Mouse (Mus musculus) CH12.LX (cell line): ENCODE results near the gene Astl. TPM values are rescaled to one million over a fixed set of nuclear protein-coding genes. Genes with fewer than 3 reads are reported as not detected.

Experiments
- DNase-seq: peaks from one replicate; pipeline ENCODE4 v3.0.0-alpha.2; 2013; ENCODE audit errors: extremely low read depth
- H3K27ac ChIP-seq: 2 replicates; pipeline ENCODE4 v1.5.1; 2012; ENCODE audit warnings: low read depth, mild to moderate bottlenecking, control low read depth, moderate library complexity; ENCODE audit not compliant: insufficient read depth
- H3K27me3 ChIP-seq: replicated peaks from 2 replicates; pipeline ENCODE3; 2012; ENCODE audit warnings: inconsistent platforms
- H3K36me3 ChIP-seq, 2 experiments: replicated peaks in 1 of 2; 2 replicates each; pipeline versions ENCODE3 to v1.6.1; 2012; ENCODE audit warnings: inconsistent platforms in 1 of 2, low read length in 1 of 2, mild to moderate bottlenecking in 1 of 2, mixed read lengths in 1 of 2, moderate library complexity in 1 of 2; ENCODE audit not compliant: control insufficient read depth in 1 of 2, insufficient read depth in 1 of 2
- H3K4me1 ChIP-seq, 2 experiments: 2 replicates each; pipeline ENCODE4 v1.6.1; 2012; ENCODE audit warnings: inconsistent platforms in 1 of 2, moderate library complexity in 1 of 2; ENCODE audit not compliant: insufficient read depth in 2 of 2, control insufficient read depth in 1 of 2
- H3K4me2 ChIP-seq: 2 replicates; pipeline ENCODE4 v1.6.1; 2012; ENCODE audit warnings: low read depth, mild to moderate bottlenecking, control low read depth; ENCODE audit not compliant: poor library complexity, insufficient read depth, severe bottlenecking
- H3K4me3 ChIP-seq, 3 experiments: fragments of 150-350 bp in 1 of 3; sonication (generic) in 1 of 3; replicated peaks in 1 of 3; 2 replicates each; pipeline versions ENCODE3 to v1.5.1; 2011 to 2012; ENCODE audit warnings: low read depth in 2 of 3, low read length in 2 of 3, mild to moderate bottlenecking in 2 of 3, moderate library complexity in 2 of 3, control low read depth in 1 of 3, improper control_type of control experiment in 1 of 3, inconsistent platforms in 1 of 3, mixed read lengths in 1 of 3; ENCODE audit not compliant: poor library complexity in 1 of 3
- H3K79me2 ChIP-seq: replicated peaks from 2 replicates; pipeline ENCODE4 v1.6.1; 2012; ENCODE audit warnings: mild to moderate bottlenecking, moderate library complexity; ENCODE audit not compliant: control insufficient read depth, poor library complexity, insufficient read depth, severe bottlenecking; ENCODE audit errors: extremely low read depth
- H3K9ac ChIP-seq: 2 replicates; pipeline ENCODE4 v1.6.1; 2012; ENCODE audit warnings: low read depth, mild to moderate bottlenecking, control low read depth, moderate library complexity; ENCODE audit not compliant: insufficient read depth
- H3K9me3 ChIP-seq: replicated peaks from 2 replicates; pipeline ENCODE3; 2012; ENCODE audit warnings: low read length, inconsistent platforms, mixed read lengths
- BHLHE40 ChIP-seq: IDR thresholded peaks from 2 replicates; pipeline ENCODE4 v1.6.1; 2011; ENCODE audit warnings: mild to moderate bottlenecking, low read depth, low read length, improper control_type of control experiment
- CHD1 ChIP-seq: IDR thresholded peaks from 2 replicates; pipeline ENCODE4 v1.6.1; 2012; ENCODE audit warnings: low read depth, low read length, improper control_type of control experiment, inconsistent platforms
- CHD2 ChIP-seq: IDR thresholded peaks from 2 replicates; pipeline ENCODE4 v1.6.1; 2011; ENCODE audit warnings: low read length, improper control_type of control experiment
- CTCF ChIP-seq, 2 experiments: IDR thresholded peaks in 1 of 2; conservative IDR thresholded peaks in 1 of 2; 2 replicates each; pipeline ENCODE4 v1.5.1; 2011 to 2012; ENCODE audit warnings: low read depth in 2 of 2, low read length in 2 of 2, improper control_type of control experiment in 1 of 2, inconsistent platforms in 1 of 2, mild to moderate bottlenecking in 1 of 2, moderate library complexity in 1 of 2
- E2F4 ChIP-seq: IDR thresholded peaks from 2 replicates; pipeline ENCODE4 v1.6.1; 2011; ENCODE audit warnings: low read depth, low read length, improper control_type of control experiment; ENCODE audit not compliant: insufficient replicate concordance
- ELF1 ChIP-seq: IDR thresholded peaks from 2 replicates; pipeline ENCODE4 v1.6.1; 2014; ENCODE audit warnings: low read depth, mild to moderate bottlenecking, inconsistent platforms, low read length, improper control_type of control experiment
- EP300 ChIP-seq: IDR thresholded peaks from 2 replicates; pipeline ENCODE4 v1.6.1; 2011; ENCODE audit warnings: low read length, improper control_type of control experiment
- ETS1 ChIP-seq: conservative IDR thresholded peaks from 2 replicates; pipeline ENCODE4 v1.6.1; 2012; ENCODE audit warnings: low read depth, mild to moderate bottlenecking, inconsistent platforms, low read length, improper control_type of control experiment, moderate library complexity
- GABPA ChIP-seq: IDR thresholded peaks from 2 replicates; pipeline ENCODE4 v1.6.1; 2012; ENCODE audit warnings: low read depth, low read length, improper control_type of control experiment, inconsistent platforms; ENCODE audit not compliant: insufficient replicate concordance
- HCFC1 ChIP-seq: IDR thresholded peaks from 2 replicates; pipeline ENCODE4 v1.6.1; 2012; ENCODE audit warnings: low read depth, mild to moderate bottlenecking, inconsistent platforms, low read length, improper control_type of control experiment
- IRF4 ChIP-seq: IDR thresholded peaks from 2 replicates; pipeline ENCODE4 v1.6.1; 2014; ENCODE audit warnings: low read depth, mild to moderate bottlenecking, inconsistent platforms, low read length, improper control_type of control experiment
- JUN ChIP-seq: IDR thresholded peaks from 2 replicates; pipeline ENCODE4 v1.6.1; 2011; ENCODE audit warnings: low read depth, mild to moderate bottlenecking, low read length, improper control_type of control experiment, moderate library complexity; ENCODE audit not compliant: insufficient read depth
- JUND ChIP-seq: conservative IDR thresholded peaks from 2 replicates; pipeline ENCODE4 v1.6.1; 2011; ENCODE audit warnings: low read depth, low read length, improper control_type of control experiment
- KAT2A ChIP-seq: IDR thresholded peaks from 2 replicates; pipeline ENCODE4 v1.6.1; 2012; ENCODE audit warnings: low read length, improper control_type of control experiment, inconsistent platforms; ENCODE audit not compliant: insufficient replicate concordance
- MAFK ChIP-seq: IDR thresholded peaks from 2 replicates; pipeline ENCODE4 v1.6.1; 2011; ENCODE audit warnings: low read length, improper control_type of control experiment; ENCODE audit not compliant: insufficient replicate concordance
- MAX ChIP-seq: IDR thresholded peaks from 2 replicates; pipeline ENCODE4 v1.6.1; 2011; ENCODE audit warnings: low read length, improper control_type of control experiment
- MAZ ChIP-seq: IDR thresholded peaks from 2 replicates; pipeline ENCODE4 v1.6.1; 2012; ENCODE audit warnings: low read depth, mild to moderate bottlenecking, inconsistent platforms, low read length, improper control_type of control experiment, moderate library complexity
- MEF2A ChIP-seq: IDR thresholded peaks from 2 replicates; pipeline ENCODE4 v1.6.1; 2014; ENCODE audit warnings: low read depth, mild to moderate bottlenecking, inconsistent platforms, low read length, improper control_type of control experiment, borderline replicate concordance
- MXI1 ChIP-seq: IDR thresholded peaks from 2 replicates; pipeline ENCODE4 v1.6.1; 2011; ENCODE audit warnings: mild to moderate bottlenecking, low read depth, low read length, improper control_type of control experiment
- MYC ChIP-seq: IDR thresholded peaks from 2 replicates; pipeline ENCODE4 v1.6.1; 2011; ENCODE audit warnings: low read depth, mild to moderate bottlenecking, improper control_type of control experiment, low read length
- NELFE ChIP-seq: IDR thresholded peaks from 2 replicates; pipeline ENCODE4 v1.6.1; 2011; ENCODE audit warnings: low read depth, low read length, improper control_type of control experiment
- NRF1 ChIP-seq: IDR thresholded peaks from 2 replicates; pipeline ENCODE4 v1.6.1; 2014; ENCODE audit warnings: low read depth, mild to moderate bottlenecking, inconsistent platforms, low read length, improper control_type of control experiment, moderate library complexity
- PAX5 ChIP-seq: IDR thresholded peaks from 2 replicates; pipeline ENCODE4 v1.6.1; 2012; ENCODE audit warnings: low read length, inconsistent platforms, mixed read lengths
- POLR2A ChIP-seq: IDR thresholded peaks from 2 replicates; pipeline ENCODE4 v1.6.1; 2011; ENCODE audit warnings: low read depth, mild to moderate bottlenecking, improper control_type of control experiment, low read length
- POLR2AphosphoS2 ChIP-seq: IDR thresholded peaks from 2 replicates; pipeline ENCODE4 v1.6.1; 2011; ENCODE audit warnings: low read depth, low read length, improper control_type of control experiment
- RAD21 ChIP-seq: IDR thresholded peaks from 2 replicates; pipeline ENCODE4 v1.6.1; 2011; ENCODE audit warnings: low read depth, mild to moderate bottlenecking, low read length, improper control_type of control experiment, moderate library complexity
- RCOR1 ChIP-seq: conservative IDR thresholded peaks from 2 replicates; pipeline ENCODE4 v1.6.1; 2012; ENCODE audit warnings: low read depth, mild to moderate bottlenecking, inconsistent platforms, low read length, improper control_type of control experiment
- SIN3A ChIP-seq: IDR thresholded peaks from 2 replicates; pipeline ENCODE4 v1.6.1; 2012; ENCODE audit warnings: low read length, improper control_type of control experiment, inconsistent platforms
- SMC3 ChIP-seq: IDR thresholded peaks from 2 replicates; pipeline ENCODE4 v1.6.1; 2011; ENCODE audit warnings: low read depth, low read length, improper control_type of control experiment
- TBP ChIP-seq: conservative IDR thresholded peaks from 2 replicates; pipeline ENCODE4 v1.6.1; 2011; ENCODE audit warnings: low read depth, low read length, improper control_type of control experiment
- TCF12 ChIP-seq: IDR thresholded peaks from 2 replicates; pipeline ENCODE4 v1.6.1; 2014; ENCODE audit warnings: low read depth, mild to moderate bottlenecking, inconsistent platforms, low read length, improper control_type of control experiment
- UBTF ChIP-seq: IDR thresholded peaks from 2 replicates; pipeline ENCODE4 v1.6.1; 2012; ENCODE audit warnings: low read depth, mild to moderate bottlenecking, inconsistent platforms, low read length, improper control_type of control experiment, moderate library complexity
- USF1 ChIP-seq: IDR thresholded peaks from 2 replicates; pipeline ENCODE4 v1.6.1; 2014; ENCODE audit warnings: low read depth, mild to moderate bottlenecking, inconsistent platforms, low read length, improper control_type of control experiment
- USF2 ChIP-seq: conservative IDR thresholded peaks from 2 replicates; pipeline ENCODE4 v1.6.1; 2011; ENCODE audit warnings: low read depth, low read length, improper control_type of control experiment
- ZC3H11A ChIP-seq: IDR thresholded peaks from 2 replicates; pipeline ENCODE4 v1.6.1; 2012; ENCODE audit warnings: low read depth, mild to moderate bottlenecking, inconsistent platforms, low read length, improper control_type of control experiment
- ZKSCAN1 ChIP-seq: IDR thresholded peaks from 2 replicates; pipeline ENCODE4 v1.6.1; 2012; ENCODE audit warnings: low read depth, inconsistent platforms, low read length, improper control_type of control experiment, borderline replicate concordance
- ZMIZ1 ChIP-seq: IDR thresholded peaks from 2 replicates; pipeline ENCODE4 v1.6.1; 2012; ENCODE audit warnings: low read depth, mild to moderate bottlenecking, inconsistent platforms, low read length, improper control_type of control experiment
- ZNF384 ChIP-seq: IDR thresholded peaks from 2 replicates; pipeline ENCODE4 v1.6.1; 2012; ENCODE audit warnings: low read depth, low read length, improper control_type of control experiment, inconsistent platforms
- dilution Hi-C: fragments of 300-500 bp; cut with MboI; formaldehyde crosslinking; loops from 2 replicates; pipeline ENCODE4 v1.14.3; 2020; ENCODE audit warnings: low sequenced_read_pairs; ENCODE audit not compliant: extremely low pct_unique_long_range_greater_than_20kb, extremely low pct_ligation_motif_present
- in situ Hi-C: fragments of 300-500 bp; cut with MboI; formaldehyde crosslinking; loops from 3 replicates; pipeline ENCODE4 v1.14.3; 2019; ENCODE audit warnings: low sequenced_read_pairs, low pct_ligation_motif_present, low pct_unique_long_range_greater_than_20kb, mixed read lengths
- polyA plus RNA-seq: library from polyadenylated mRNA; unstranded; fragments of >175 nt; gene quantifications from 2 replicates; pipeline ENCODE4 v1.2.1, GENCODE M21; 2012; ENCODE audit warnings: low read depth; ENCODE audit not compliant: insufficient read length
- total RNA-seq, 2 experiments: library from RNA; depleted of rRNA; stranded (reverse); fragments of 300-350 nt in 1 of 2; fragments of >200 nt in 1 of 2; gene quantifications; 2 replicates each; pipeline ENCODE4 v1.2.3; 2012 to 2014

The Astl gene
- total and polyA plus RNA-seq, 3 experiments, result 0.08 TPM; not detected in 2

DNA sequence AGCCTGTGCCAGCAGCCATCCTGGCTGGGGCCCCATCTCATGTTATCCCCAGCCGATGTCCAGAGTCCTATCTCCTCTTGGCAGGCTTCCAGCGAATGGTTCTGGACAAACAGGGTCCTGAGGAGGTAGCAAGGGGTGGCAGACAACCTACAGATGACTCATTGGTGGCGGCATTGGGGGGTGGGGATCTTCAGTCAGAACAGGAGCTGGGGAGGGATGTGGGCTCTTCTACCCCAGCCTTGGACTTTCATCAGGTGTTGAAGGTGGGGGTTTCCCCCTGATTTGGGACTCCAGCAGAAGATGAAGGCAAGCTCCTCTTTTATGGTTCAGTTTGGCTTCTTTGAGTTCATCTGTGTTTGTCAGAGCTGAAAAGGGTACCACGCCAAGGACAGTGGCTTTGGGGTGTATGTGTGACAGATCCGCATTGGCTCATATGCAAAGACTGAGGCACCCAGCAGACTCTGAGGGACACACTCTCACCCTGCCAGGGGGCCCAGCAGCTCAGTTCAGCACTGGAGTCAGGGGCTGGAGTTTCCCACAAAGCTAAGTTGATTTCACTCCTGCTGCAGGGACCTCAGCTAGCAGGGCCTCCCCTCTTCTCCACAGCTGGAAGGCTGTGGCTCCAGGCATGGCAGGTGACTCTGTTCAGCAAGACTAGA is 4.4 kb upstream of the Astl start:
- DNase-seq, result peak; percentile 93
- Histone ChIP-seq H3K4me3 (peak overlapping the region; percentile 15 to 58 (median 42)), H3K4me2 (peak overlapping the region; percentile 91), H3K9me3 (no peaks in the 10 kb centered on the region), H3K27ac (peak overlapping the region; percentile 98), H3K4me1 (peaks cover 31 to 55% of the 10 kb centered on the region in 2 experiments), H3K9ac (peak overlapping the region; percentile 50; the same call in 1 of the 2 replicates), H3K79me2 (peaks cover 17% of the 10 kb centered on the region), H3K36me3 (peaks cover 2 to 34% of the 10 kb centered on the region in 2 experiments), H3K27me3 (no peaks in the 10 kb centered on the region)
- dilution Hi-C loops, result no loop called here
- in situ Hi-C loops, result no loop called here
- TF ChIP-seq HCFC1 (no peak), USF2 (no peak), MXI1 (0 out of 2 replicates have a peak, but pooled peaks have one; percentile 14), MAZ (peak; percentile 94), SIN3A (peak; percentile 93; the same call in 1 of the 2 replicates), SMC3 (peak; percentile 16), JUN (peak; percentile 84), NELFE (peak; percentile 46; the same call in 1 of the 2 replicates), TCF12 (peak; percentile 94), GABPA (no peak), IRF4 (peak; percentile 96), MAX (peak; percentile 44), ZC3H11A (no peak), PAX5 (no peak), POLR2AphosphoS2 (no peak), RCOR1 (peak; percentile 94; the same call in 1 of the 2 replicates), ETS1 (peak; percentile 93), POLR2A (peak; percentile 46; the same call in 1 of the 2 replicates), BHLHE40 (peak; percentile 82), MEF2A (peak; percentile 80), MYC (0 out of 2 replicates have a peak, but pooled peaks have one; percentile 57), EP300 (peak; percentile 91), E2F4 (peak; percentile 74; the same call in 1 of the 2 replicates), ZMIZ1 (no peak; the same call in 1 of the 2 replicates), NRF1 (no peak), UBTF (peak; percentile 20; the same call in 1 of the 2 replicates), MAFK (peak; percentile 64), ZNF384 (no peak; the same call in 1 of the 2 replicates), USF1 (no peak), CTCF (conservative IDR thresholded peaks at IDR 0.05 in 1 of 2, IDR thresholded peaks at IDR 0.05 in 1 of 2; ENCODE audit: low read depth in 2 of 2, low read length in 2 of 2) (no peak), JUND (peak; percentile 82), KAT2A (no peak), CHD2 (peak; percentile 94), CHD1 (peak; percentile 60; the same call in 1 of the 2 replicates), RAD21 (no peak), TBP (0 out of 2 replicates have a peak, but pooled peaks have one; percentile 40), ELF1 (peak; percentile 41; the same call in 1 of the 2 replicates), ZKSCAN1 (no peak)
